Mouse (Mus musculus): ENCODE measurements around the gene Avpi1. TPM values are rescaled to one million over a fixed set of nuclear protein-coding genes. Genes with fewer than 3 reads are reported as not detected.
A peak's percentile ranks its signal among the peaks of the same experiment; 100 is the strongest.

Gene Avpi1
- total and polyA plus RNA-seq, 3 experiments = 49.5 to 53.3 TPM; not detected in 1

DNA sequence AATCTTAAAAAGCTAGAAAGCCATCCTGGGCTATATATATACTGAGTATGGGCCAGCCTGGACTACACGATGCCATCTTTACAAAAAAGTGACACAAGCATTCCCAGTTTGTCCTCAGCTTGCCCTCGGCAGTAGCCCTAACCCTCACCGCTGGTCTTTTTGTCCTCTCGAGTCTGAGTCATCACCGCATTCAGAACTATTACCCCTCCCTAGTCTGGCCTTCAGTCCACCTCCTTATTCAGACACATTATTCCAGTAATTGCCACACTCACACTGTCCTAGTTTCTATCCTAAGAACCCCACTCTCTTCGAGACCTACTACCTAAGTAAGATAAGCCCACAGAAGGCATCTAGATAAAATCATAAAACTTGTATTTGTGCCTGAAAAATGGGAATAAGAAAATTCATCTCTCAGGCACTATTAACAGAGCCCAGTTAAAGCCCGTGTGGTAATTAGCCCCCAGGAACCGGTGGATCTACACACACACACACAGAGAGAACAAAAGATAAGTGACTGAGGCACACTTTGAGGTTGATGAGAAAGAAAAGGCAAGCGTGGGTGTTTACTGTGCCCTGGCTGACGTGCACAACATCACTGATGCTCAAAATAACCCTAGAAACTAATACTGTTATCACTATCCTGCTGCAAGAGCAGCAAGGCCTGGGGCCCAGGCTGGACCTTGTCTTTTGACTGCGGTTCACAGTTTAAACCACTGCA, 3.2 kb downstream of the Avpi1 start (continued):
- TF ChIP-seq E2F4 (IDR thresholded peaks at IDR 0.05; ENCODE audit: borderline replicate concordance, low read depth, low read length) (no peak), SIN3A (IDR thresholded peaks at IDR 0.05; ENCODE audit: low read length) (peak; percentile 79), ZKSCAN1 (IDR thresholded peaks at IDR 0.05; ENCODE audit: low read depth, low read length) (no peak), MXI1 (IDR thresholded peaks at IDR 0.05; ENCODE audit: low read depth, low read length) (peak; percentile 30; the same call in 1 of the 2 replicates), MYC (IDR thresholded peaks at IDR 0.05; ENCODE audit: low read depth, low read length) (peak; percentile 54; the same call in 1 of the 2 replicates)

DNA sequence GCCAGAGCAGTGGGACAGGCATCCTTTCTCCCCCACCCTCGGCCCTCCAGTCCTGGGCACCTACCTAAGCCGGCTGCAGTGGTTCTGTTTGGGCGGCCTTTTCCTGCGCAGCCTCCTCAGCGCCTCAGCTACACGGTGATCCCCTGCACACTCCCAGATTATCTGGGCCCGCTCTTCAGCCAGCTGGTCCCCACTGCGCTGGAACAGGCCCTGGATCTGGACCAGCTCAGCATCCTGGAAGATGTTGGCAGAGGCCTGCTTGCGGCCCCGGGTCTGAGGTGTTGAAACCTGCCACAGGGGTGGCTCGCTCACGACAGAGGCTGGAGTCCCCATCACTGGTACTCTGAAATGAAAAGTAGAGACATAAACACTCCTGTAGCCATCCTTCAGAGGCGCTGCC, 4.2 kb downstream of the Avpi1 start:
- no peak for DNase-seq (ENCODE audit: low read depth, low spot score)
- H3K27ac ChIP-seq (ENCODE audit: control insufficient read depth, low read depth, low read length) = no peak overlapping the region
- H3K9ac ChIP-seq (ENCODE audit: control insufficient read depth, low read depth, low read length, poor library complexity, severe bottlenecking) = no peak overlapping the region
- no peaks in the 10 kb centered on the region for H3K27me3 ChIP-seq (ENCODE audit: control insufficient read depth in 1 of 2, insufficient read depth in 2 of 2, low read length in 2 of 2)
- TF ChIP-seq MEF2A (IDR thresholded peaks at IDR 0.05; ENCODE audit: extremely low read depth, insufficient replicate concordance, low read depth, low read length, poor library complexity, severe bottlenecking) = no peak
- H3K79me2 ChIP-seq (ENCODE audit: control insufficient read depth, insufficient read depth, low read length, poor library complexity) = peaks cover 6% of the 10 kb centered on the region
- H3K36me3 ChIP-seq (ENCODE audit: control insufficient read depth in 1 of 2, insufficient read depth in 2 of 2, low read length in 2 of 2) = peaks cover 3 to 29% of the 10 kb centered on the region in 2 experiments
- H3K4me1 ChIP-seq (ENCODE audit: control insufficient read depth in 1 of 2, insufficient read depth in 2 of 2, low read length in 2 of 2) = peaks cover 7 to 32% of the 10 kb centered on the region in 2 experiments
- no peak overlapping the region for H3K4me3 ChIP-seq (ENCODE audit: control insufficient read depth in 1 of 2, insufficient read depth in 1 of 2, low read depth in 2 of 2, low read length in 2 of 2)
- no peaks in the 10 kb centered on the region for H3K9me3 ChIP-seq (replicated peaks; ENCODE audit: insufficient read depth, low read length)

DNA sequence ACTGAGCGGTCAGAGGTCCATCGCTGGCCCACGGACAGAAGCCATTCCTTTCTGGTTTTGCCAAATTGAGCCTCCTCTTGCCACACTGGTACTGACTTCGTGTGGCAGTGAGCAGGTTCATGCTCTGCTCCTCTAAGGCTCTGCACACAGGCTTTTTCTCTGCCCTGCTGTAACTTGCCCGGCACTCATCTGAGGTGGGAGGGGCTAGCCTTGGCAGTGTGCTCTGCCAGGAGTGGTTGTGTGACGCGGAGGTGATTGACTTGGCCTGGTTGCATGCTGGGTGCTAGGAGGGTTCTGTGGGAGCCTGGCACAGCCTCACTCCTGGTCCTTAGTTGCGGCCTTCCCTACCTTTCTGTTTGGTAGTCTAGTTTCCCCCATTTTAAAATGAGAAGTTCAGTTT, 8.4 kb downstream of the Avpi1 start:
- H3K4me3 ChIP-seq (ENCODE audit: control insufficient read depth in 1 of 2, insufficient read depth in 1 of 2, low read depth in 2 of 2, low read length in 2 of 2) = no peak overlapping the region
- H3K27ac ChIP-seq (ENCODE audit: control insufficient read depth, low read depth, low read length) = no peak overlapping the region
- peaks cover 2 to 5% of the 10 kb centered on the region in 2 experiments; a peak in 3 of 4 replicates for H3K4me1 ChIP-seq (ENCODE audit: control insufficient read depth in 1 of 2, insufficient read depth in 2 of 2, low read length in 2 of 2)
- no peaks in the 10 kb centered on the region for H3K27me3 ChIP-seq (ENCODE audit: control insufficient read depth in 1 of 2, insufficient read depth in 2 of 2, low read length in 2 of 2)
- no peak overlapping the region for H3K9ac ChIP-seq (ENCODE audit: control insufficient read depth, low read depth, low read length, poor library complexity, severe bottlenecking)
- no peaks in the 10 kb centered on the region for H3K9me3 ChIP-seq (replicated peaks; ENCODE audit: insufficient read depth, low read length)
- H3K36me3 ChIP-seq (ENCODE audit: control insufficient read depth in 1 of 2, insufficient read depth in 2 of 2, low read length in 2 of 2) = peaks cover 3 to 10% of the 10 kb centered on the region in 2 experiments
- no peak for DNase-seq (ENCODE audit: low read depth, low spot score)
- TF ChIP-seq ZC3H11A (IDR thresholded peaks at IDR 0.05; ENCODE audit: low read depth, low read length) = no peak
- no peak for TF ChIP-seq ZNF384 (IDR thresholded peaks at IDR 0.05; ENCODE audit: low read depth, low read length)
- no peak for TF ChIP-seq MEF2A (IDR thresholded peaks at IDR 0.05; ENCODE audit: extremely low read depth, insufficient replicate concordance, low read depth, low read length, poor library complexity, severe bottlenecking)
- no peak for TF ChIP-seq ELF1 (IDR thresholded peaks at IDR 0.05; ENCODE audit: low read depth, low read length)
- TF ChIP-seq JUND (IDR thresholded peaks at IDR 0.05; ENCODE audit: low read depth, low read length) = no peak
- TF ChIP-seq ETS1 (IDR thresholded peaks at IDR 0.05; ENCODE audit: low read depth, low read length) = no peak
- TF ChIP-seq GABPA (IDR thresholded peaks at IDR 0.05; ENCODE audit: low read depth, low read length) = no peak
- TF ChIP-seq E2F4 (IDR thresholded peaks at IDR 0.05; ENCODE audit: borderline replicate concordance, low read depth, low read length) = no peak
- TF ChIP-seq EP300 (IDR thresholded peaks at IDR 0.05; ENCODE audit: low read depth in 1 of 2, low read length in 2 of 2) = no peak
- no peak for TF ChIP-seq POLR2AphosphoS5 (IDR thresholded peaks at IDR 0.05; ENCODE audit: borderline replicate concordance, low read depth, low read length)
- no peak for TF ChIP-seq TBP (IDR thresholded peaks at IDR 0.05; ENCODE audit: low read depth, low read length)
- TF ChIP-seq NRF1 (IDR thresholded peaks at IDR 0.05; ENCODE audit: insufficient read depth, low read depth, low read length, poor library complexity, severe bottlenecking) = no peak
- no peak for TF ChIP-seq MAX (IDR thresholded peaks at IDR 0.05; ENCODE audit: low read length)
- no peak for TF ChIP-seq CHD2 (IDR thresholded peaks at IDR 0.05; ENCODE audit: low read length)
- no peak for TF ChIP-seq MAZ (IDR thresholded peaks at IDR 0.05; ENCODE audit: low read depth, low read length)
- TF ChIP-seq GATA1 (IDR thresholded peaks at IDR 0.05; ENCODE audit: low read depth, low read length) = no peak
- TF ChIP-seq NELFE (IDR thresholded peaks at IDR 0.05; ENCODE audit: low read depth, low read length) = no peak
- H3K79me2 ChIP-seq (ENCODE audit: control insufficient read depth, insufficient read depth, low read length, poor library complexity) = no peaks in the 10 kb centered on the region
